Mouse (Mus musculus) stomach, postnatal 0 days (tissue): ENCODE results near the gene Tmem189. TPM values are rescaled to one million over a fixed set of nuclear protein-coding genes. Genes with fewer than 3 reads are reported as not detected.

Source experiments
- ATAC-seq: fragments of 200-750 bp; cut with Nextera tagmentation; 2 replicates; pipeline ENCODE4 v1.8.0; 2017; ENCODE audit not compliant: low FRiP score, low TSS enrichment
- DNase-seq: peaks from one replicate; pipeline ENCODE4 v3.0.0-alpha.2; 2016; ENCODE audit warnings: low spot score
- H3K27ac ChIP-seq: fragments of 300-500 bp; sonication (generic); replicated peaks from 2 replicates; pipeline ENCODE4 v1.5.1; 2014; ENCODE audit warnings: mild to moderate bottlenecking, control low read depth
- H3K27me3 ChIP-seq: fragments of 300-500 bp; sonication (generic); 2 replicates; pipeline ENCODE4 v1.6.1; 2014; ENCODE audit warnings: low read length; ENCODE audit not compliant: control insufficient read depth, insufficient read depth
- H3K36me3 ChIP-seq: fragments of 300-500 bp; sonication (generic); 2 replicates; pipeline ENCODE4 v1.6.1; 2014; ENCODE audit warnings: low read length, mixed read lengths; ENCODE audit not compliant: control insufficient read depth, insufficient read depth
- H3K4me1 ChIP-seq: fragments of 300-500 bp; sonication (generic); replicated peaks from 2 replicates; pipeline ENCODE4 v1.6.1; 2014; ENCODE audit warnings: antibody characterized with exemption; ENCODE audit not compliant: control insufficient read depth, insufficient read depth
- H3K4me2 ChIP-seq: fragments of 300-500 bp; sonication (generic); replicated peaks from 2 replicates; pipeline ENCODE4 v1.6.1; 2014; ENCODE audit warnings: low read depth, mild to moderate bottlenecking, control low read depth, moderate library complexity
- H3K4me3 ChIP-seq: fragments of 300-500 bp; sonication (generic); 2 replicates; pipeline ENCODE4 v1.5.1; 2014; ENCODE audit warnings: low read depth, low read length, control low read depth
- H3K9ac ChIP-seq: fragments of 300-500 bp; sonication (generic); 2 replicates; pipeline ENCODE4 v1.6.1; 2014; ENCODE audit warnings: mild to moderate bottlenecking, low read length, control low read depth, mixed read lengths
- H3K9me3 ChIP-seq: fragments of 300-500 bp; sonication (generic); 2 replicates; pipeline ENCODE4 v1.6.1; 2016; ENCODE audit warnings: low read length; ENCODE audit not compliant: control insufficient read depth
- CTCF ChIP-seq: IDR thresholded peaks from 2 replicates; pipeline ENCODE4 v1.5.1; 2016; ENCODE audit warnings: antibody characterized with exemption, low read depth, mild to moderate bottlenecking, moderate library complexity
- EP300 ChIP-seq: optimal IDR thresholded peaks from 2 replicates; pipeline ENCODE3; 2016; ENCODE audit warnings: antibody characterized with exemption
- WGBS: fragments of 180-500 bp; shearing (Covaris S2); extraction: QIAGEN DNeasy Blood & Tissue Kit; methylation state at CpG from one replicate; pipeline ENCODE4 v1.1.7; 2014; 5-methylcytosine and 5-hydroxymethylcytosine counted together
- polyA plus RNA-seq: library from polyadenylated mRNA; unstranded; fragments of >200 nt; fragmentation: Nextera tagmentation; extraction: Ambion mirVana; gene quantifications from 2 replicates; pipeline ENCODE4 v1.2.1, GENCODE M21; 2015

Tmem189 gene
- polyA plus RNA-seq, 1 experiment from 2014 or later: 74.6 TPM

DNA sequence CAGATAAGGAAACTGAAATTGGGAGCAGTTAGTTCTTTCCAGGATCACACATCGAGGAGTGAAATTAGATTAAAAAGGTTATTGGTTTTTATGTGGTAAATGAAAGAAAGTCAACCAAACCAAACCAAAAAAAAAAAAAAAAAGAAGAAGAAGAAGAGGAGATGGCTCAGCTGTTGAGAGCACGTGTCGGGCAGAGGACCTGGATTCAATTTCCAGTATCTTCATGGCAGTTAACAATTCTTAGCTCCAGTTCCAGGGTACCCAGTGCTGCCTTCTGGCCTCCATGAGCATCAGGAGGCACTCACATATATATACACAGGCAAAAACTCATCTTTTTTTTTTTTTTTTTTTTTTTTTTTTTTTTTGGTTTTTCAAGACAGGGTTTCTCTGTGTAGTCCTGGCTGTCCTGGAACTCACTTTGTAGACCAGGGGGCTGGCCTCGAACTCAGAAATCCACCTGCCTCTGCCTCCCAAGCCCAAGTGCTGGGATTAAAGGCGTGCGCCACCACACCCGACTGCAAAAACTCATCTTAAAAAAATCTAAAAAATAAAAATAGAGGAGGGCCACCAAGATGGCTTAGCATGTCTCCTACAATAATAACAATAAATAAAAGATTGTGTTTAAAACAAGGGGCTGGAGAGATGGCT, 54.6 kb downstream of the Tmem189 start:
- no peak overlapping the region for H3K9ac ChIP-seq

GRCm38 (mm10) chr2:167634338-167634770, 55.3 kb downstream of the Tmem189 start:
- no peak for TF ChIP-seq EP300
- TF ChIP-seq CTCF: no peak
- peak overlapping the region; percentile 41; the same call in 1 of the 2 replicates for H3K9ac ChIP-seq

More for the DNA sequence above, 54.6 kb downstream of the Tmem189 start:
- Histone ChIP-seq H3K27ac (peak overlapping the region; percentile 49; the same call in 1 of the 2 replicates), H3K27me3 (no peaks in the 10 kb centered on the region), H3K4me3 (peak overlapping the region; percentile 28), H3K4me1 (peaks cover 5% of the 10 kb centered on the region), H3K9me3 (no peaks in the 10 kb centered on the region), H3K4me2 (peak overlapping the region; percentile 42), H3K36me3 (no peaks in the 10 kb centered on the region)
- ATAC-seq (no peak), DNase-seq (no peak)
- WGBS: 67% methylated on average over 7 of the region's 7 CpGs
- TF ChIP-seq CTCF (no peak), EP300 (no peak)

GRCm38 (mm10) chr2:167633537-167633872, 56.1 kb downstream of the Tmem189 start:
- Histone ChIP-seq H3K27me3 (no peaks in the 10 kb centered on the region), H3K4me2 (no peak overlapping the region), H3K9ac (no peak overlapping the region), H3K36me3 (0 out of 2 replicates have a peak, but pooled peaks cover 3% of the 10 kb centered on the region), H3K4me1 (peaks cover 13% of the 10 kb centered on the region), H3K4me3 (no peak overlapping the region), H3K27ac (peak overlapping the region; percentile 74), H3K9me3 (no peaks in the 10 kb centered on the region)
- no peak for ATAC-seq
- no peak for TF ChIP-seq CTCF
- TF ChIP-seq EP300: no peak
- no peak for DNase-seq
- 83% methylated on average over 6 of the region's 6 CpGs for WGBS

More at GRCm38 (mm10) chr2:167634338-167634770, 55.3 kb downstream of the Tmem189 start:
- Histone ChIP-seq H3K27me3 (no peaks in the 10 kb centered on the region), H3K9me3 (no peaks in the 10 kb centered on the region), H3K4me2 (peak overlapping the region; percentile 48), H3K27ac (peak overlapping the region; percentile 74), H3K36me3 (no peaks in the 10 kb centered on the region), H3K4me1 (peaks cover 8% of the 10 kb centered on the region), H3K4me3 (peak overlapping the region; percentile 28)
- peak; percentile 97 for DNase-seq
- WGBS: under 1% methylated on average over 15 of the region's 15 CpGs
- peak; percentile 77 for ATAC-seq

DNA sequence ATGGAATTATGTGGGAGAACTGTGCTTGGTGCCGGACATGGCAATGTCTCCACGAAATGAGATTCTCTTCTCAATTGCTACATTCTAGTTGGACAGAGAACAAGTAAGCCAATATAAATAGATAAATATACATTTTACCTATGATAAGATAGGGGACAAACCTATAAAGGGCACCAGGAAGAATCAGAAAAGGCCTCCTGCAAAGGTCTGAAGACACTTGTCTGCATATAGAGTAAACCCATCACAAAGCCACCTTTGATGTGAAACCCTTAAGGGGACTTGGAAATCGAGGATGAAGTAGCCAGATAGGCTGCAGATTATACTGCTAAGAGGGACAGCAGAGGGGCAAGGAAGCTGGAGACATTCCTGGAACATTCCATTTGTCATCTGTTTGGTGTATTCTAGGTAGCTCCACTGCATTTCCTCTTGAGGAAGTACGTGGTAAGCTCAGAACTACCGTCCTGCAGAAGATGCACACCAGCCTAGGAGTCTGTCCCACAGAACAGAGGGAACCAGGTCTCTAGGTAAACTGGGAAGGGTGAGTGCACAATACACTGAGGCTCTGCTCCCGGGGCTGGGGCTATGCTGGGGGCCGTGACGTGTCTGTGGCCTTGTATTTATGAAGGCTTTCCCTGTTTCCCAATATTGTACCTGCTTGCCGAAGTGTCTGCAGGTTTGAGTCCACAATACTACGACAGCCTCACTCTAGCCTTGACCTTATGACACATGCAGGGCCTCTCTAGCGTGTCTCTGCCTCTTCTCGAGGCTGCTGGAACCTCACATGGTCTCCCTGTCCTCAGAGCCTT, 56.7 kb downstream of the Tmem189 start:
- Histone ChIP-seq H3K9me3 (no peaks in the 10 kb centered on the region), H3K4me1 (peaks cover 13% of the 10 kb centered on the region), H3K36me3 (0 out of 2 replicates have a peak, but pooled peaks cover 3% of the 10 kb centered on the region), H3K27me3 (no peaks in the 10 kb centered on the region), H3K9ac (peak overlapping the region; percentile 94), H3K4me2 (peak overlapping the region; percentile 58), H3K27ac (peak overlapping the region; percentile 93), H3K4me3 (peak overlapping the region; percentile 90; the same call in 1 of the 2 replicates)
- no peak for ATAC-seq
- DNase-seq: no peak
- no peak for TF ChIP-seq EP300
- no peak for TF ChIP-seq CTCF
- WGBS: 71% methylated on average over 12 of the region's 12 CpGs

DNA sequence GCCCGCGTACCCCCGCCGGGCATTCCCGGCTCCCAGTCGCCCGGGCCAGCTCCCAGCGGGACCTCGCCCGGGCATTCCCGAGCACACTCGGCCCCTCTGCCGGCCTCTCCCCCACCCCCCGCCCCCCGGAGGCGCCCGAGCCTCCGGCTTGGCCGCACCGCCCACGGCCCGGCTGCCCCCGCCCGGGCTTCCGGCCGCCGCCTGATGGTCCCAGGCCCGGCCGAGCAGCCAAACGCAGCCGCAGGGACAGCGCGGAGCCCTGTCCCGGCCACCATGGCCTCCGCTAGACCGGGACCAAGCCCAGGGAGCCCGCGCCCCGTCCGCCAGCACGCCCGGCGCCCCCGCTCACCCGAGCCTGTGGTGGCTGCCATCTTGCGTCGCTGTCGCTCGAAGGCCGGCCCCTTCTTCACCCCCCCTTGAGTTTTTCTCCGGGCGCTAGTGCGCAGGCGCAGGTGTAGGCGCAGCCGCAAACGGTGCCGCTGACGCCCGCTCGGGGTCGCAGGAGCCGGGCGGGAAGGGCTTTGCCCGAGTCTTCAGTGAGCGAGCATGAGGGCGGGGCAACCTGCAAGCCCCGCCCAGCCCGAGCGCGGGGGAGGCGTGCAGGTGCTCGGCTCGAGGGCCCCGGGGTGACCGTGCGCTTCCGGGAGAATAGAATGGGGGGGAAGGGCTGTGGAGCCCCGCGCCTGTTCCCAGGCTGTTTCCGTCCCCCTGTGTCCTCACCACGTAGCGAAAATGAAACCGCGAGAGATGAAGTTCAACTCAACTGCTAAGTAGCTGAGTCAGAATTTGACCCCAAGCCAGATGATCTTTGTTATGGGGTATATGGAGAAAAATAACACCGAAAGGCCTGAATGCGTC, 57.8 kb downstream of the Tmem189 start, which contains the start of gene Ube2v1:
Gene Ube2v1 (minus strand): TSS at position 505 of the 858 bp plus-strand sequence.
- H3K27me3 ChIP-seq: no peaks in the 10 kb centered on the region
- TF ChIP-seq EP300 (peak; percentile 24), CTCF (peak; percentile 54)
- peaks cover 13% of the 10 kb centered on the region for H3K4me1 ChIP-seq
- peak within 1 kb of the TSS; percentile 94 for H3K9ac ChIP-seq
- peaks cover 6% of the 10 kb centered on the region; the same call in 1 of the 2 replicates for H3K36me3 ChIP-seq
- ATAC-seq (peak; percentile 91), DNase-seq (peak; percentile 99)
- no peaks in the 10 kb centered on the region for H3K9me3 ChIP-seq
- H3K27ac ChIP-seq: peak within 1 kb of the TSS; percentile 93
- peak within 1 kb of the TSS; percentile 90 for H3K4me3 ChIP-seq
- WGBS: under 1% methylated on average over 83 of the region's 87 CpGs
- H3K4me2 ChIP-seq: peak within 1 kb of the TSS; percentile 90
